Mouse (Mus musculus) C2C12 (cell line): ENCODE data around the gene G0s2.

ENCODE experiments used
- CTCF ChIP-seq: IDR thresholded peaks from one replicate; pipeline ENCODE4 v1.5.1; 2011; ENCODE audit not compliant: control insufficient read depth, insufficient read depth, insufficient read length
- FOSL1 ChIP-seq: IDR thresholded peaks from one replicate; pipeline ENCODE4 v1.8.0; 2011; ENCODE audit warnings: mild to moderate bottlenecking, low read length; ENCODE audit not compliant: poor library complexity, insufficient read depth, severe bottlenecking

GRCm38 (mm10) chr1:193241436-193241835 is 31.6 kb downstream of the G0s2 start:
- TF ChIP-seq CTCF (no peak), FOSL1 (no peak)
